Mouse (Mus musculus) liver, embryonic 11.5 days (tissue): Measurements from ENCODE around the gene Rbm34. TPM values are rescaled to one million over a fixed set of nuclear protein-coding genes. Genes with fewer than 3 reads are reported as not detected.

Source experiments
- ATAC-seq: fragments of 200-750 bp; cut with Nextera tagmentation; replicated peaks from 2 replicates; pipeline ENCODE4 v1.8.0; 2017; ENCODE audit warnings: moderate number of reproducible peaks, mild to moderate bottlenecking, moderate TSS enrichment, moderate library complexity; ENCODE audit not compliant: low FRiP score
- DNase-seq: peaks from one replicate; pipeline ENCODE4 v3.0.0-alpha.2; 2017; ENCODE audit warnings: low spot score
- H3K27ac ChIP-seq: fragments of 300-500 bp; sonication (generic); 2 replicates; pipeline ENCODE4 v1.5.1; 2014; ENCODE audit warnings: mild to moderate bottlenecking, low read depth, low read length, control low read depth
- H3K27me3 ChIP-seq: fragments of 300-500 bp; sonication (generic); replicated peaks from 2 replicates; pipeline ENCODE4 v1.6.1; 2014; ENCODE audit warnings: low read length, mixed read lengths; ENCODE audit not compliant: control insufficient read depth, insufficient read depth
- H3K36me3 ChIP-seq: fragments of 300-500 bp; sonication (generic); 2 replicates; pipeline ENCODE4 v1.6.1; 2014; ENCODE audit warnings: mild to moderate bottlenecking, low read length, moderate library complexity, mixed read lengths; ENCODE audit not compliant: control insufficient read depth, insufficient read depth
- H3K4me1 ChIP-seq: fragments of 300-500 bp; sonication (generic); replicated peaks from 2 replicates; pipeline ENCODE4 v1.6.1; 2014; ENCODE audit warnings: low read length, mixed read lengths; ENCODE audit not compliant: control insufficient read depth, insufficient read depth
- H3K4me2 ChIP-seq: fragments of 300-500 bp; sonication (generic); 2 replicates; pipeline ENCODE4 v1.6.1; 2014; ENCODE audit warnings: mild to moderate bottlenecking, control low read depth, moderate library complexity
- H3K4me3 ChIP-seq: fragments of 300-500 bp; sonication (generic); 2 replicates; pipeline ENCODE4 v1.5.1; 2014; ENCODE audit warnings: low read depth, low read length, control low read depth
- H3K9ac ChIP-seq: fragments of 300-500 bp; sonication (generic); 2 replicates; pipeline ENCODE4 v1.6.1; 2014; ENCODE audit warnings: low read depth, low read length, control low read depth
- H3K9me3 ChIP-seq: fragments of 300-500 bp; sonication (generic); 2 replicates; pipeline ENCODE4 v1.6.1; 2016; ENCODE audit warnings: low read length, inconsistent platforms, mixed read lengths; ENCODE audit not compliant: control insufficient read depth
- WGBS: fragments of 180-500 bp; shearing (Covaris S2); extraction: QIAGEN DNeasy Blood & Tissue Kit; methylation state at CpG from one replicate; pipeline ENCODE4 v1.1.7; 2014; 5-methylcytosine and 5-hydroxymethylcytosine counted together
- polyA plus RNA-seq: library from polyadenylated mRNA; unstranded; fragments of >200 nt; fragmentation: Nextera tagmentation; extraction: Ambion mirVana; gene quantifications from 2 replicates; pipeline ENCODE4 v1.2.1, GENCODE M21; 2014

Gene Rbm34
- polyA plus RNA-seq, 1 experiment from 2014 or later = 30.5 TPM

DNA sequence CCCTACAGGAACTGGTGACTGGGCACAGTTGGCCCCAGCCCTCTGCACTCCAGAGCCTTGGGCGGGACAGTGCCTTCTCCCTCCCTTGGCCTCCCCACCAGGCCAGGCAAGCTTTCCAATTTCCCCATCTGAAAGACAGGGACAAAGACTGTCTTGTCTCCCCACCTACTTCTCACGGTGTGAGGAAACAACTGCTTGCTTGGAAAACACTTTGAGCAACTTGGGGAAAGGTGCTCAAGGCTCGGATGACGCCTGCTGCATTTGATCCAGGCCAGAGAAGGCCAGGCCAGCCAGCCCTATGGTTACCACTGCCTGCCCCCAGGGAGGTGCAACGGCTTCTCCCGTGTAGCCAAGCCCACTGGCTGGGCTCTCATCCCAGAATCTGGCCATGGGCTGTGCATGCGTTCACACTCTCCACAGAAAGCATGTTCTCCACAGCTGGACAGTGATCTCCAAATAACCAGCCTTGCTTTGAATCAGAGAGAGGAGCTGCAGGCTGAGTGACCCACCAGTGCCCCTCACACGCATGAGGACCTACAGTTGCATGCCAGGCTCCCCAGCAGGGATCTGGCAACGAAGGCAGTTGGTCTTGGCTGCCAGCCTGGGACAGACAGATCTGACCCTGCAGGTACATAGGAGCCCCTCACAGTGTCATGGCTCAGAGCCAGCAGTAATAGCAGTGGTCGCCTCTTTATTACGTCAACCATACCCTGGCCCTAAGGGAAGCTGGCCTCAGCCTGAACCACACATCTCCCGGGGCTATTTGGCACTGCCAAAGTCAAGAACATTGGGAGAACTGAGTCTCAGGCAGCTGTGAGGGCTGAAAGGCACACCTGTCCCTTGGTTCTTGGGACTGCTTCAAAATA is 57.4 kb downstream of the Rbm34 start:
- no peak overlapping the region for H3K9ac ChIP-seq
- no peak for ATAC-seq
- H3K4me2 ChIP-seq = no peak overlapping the region
- no peaks in the 10 kb centered on the region for H3K9me3 ChIP-seq
- WGBS = 67% methylated on average over 12 of the region's 12 CpGs
- H3K4me1 ChIP-seq = peaks cover 8% of the 10 kb centered on the region; the same call in 1 of the 2 replicates
- H3K27ac ChIP-seq = no peak overlapping the region
- H3K27me3 ChIP-seq = no peaks in the 10 kb centered on the region
- DNase-seq = no peak
- no peak overlapping the region for H3K4me3 ChIP-seq
- H3K36me3 ChIP-seq = no peaks in the 10 kb centered on the region

DNA sequence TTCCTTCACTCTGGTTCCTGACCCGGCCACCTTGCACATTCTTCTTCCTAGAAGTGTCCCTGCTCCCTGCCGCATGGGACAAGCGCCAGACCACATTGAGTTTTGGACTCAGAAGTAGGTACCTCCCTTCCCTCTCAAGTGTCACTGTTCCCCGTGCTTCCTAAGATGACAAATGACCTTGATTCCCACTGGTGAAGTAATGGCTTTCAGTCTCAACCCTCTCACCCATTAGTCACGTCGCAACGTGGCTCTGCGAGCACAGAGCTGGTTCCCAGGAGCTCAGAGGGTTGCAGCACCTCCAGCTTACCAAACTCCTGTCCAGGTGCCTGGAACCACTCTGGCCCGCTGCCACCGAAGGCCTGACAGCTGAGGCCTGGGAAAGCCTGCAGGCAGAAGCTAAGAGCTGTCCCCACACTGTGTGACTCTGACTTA is 61.5 kb downstream of the Rbm34 start:
- 69% methylated on average over 10 of the region's 10 CpGs for WGBS
- DNase-seq = no peak

DNA sequence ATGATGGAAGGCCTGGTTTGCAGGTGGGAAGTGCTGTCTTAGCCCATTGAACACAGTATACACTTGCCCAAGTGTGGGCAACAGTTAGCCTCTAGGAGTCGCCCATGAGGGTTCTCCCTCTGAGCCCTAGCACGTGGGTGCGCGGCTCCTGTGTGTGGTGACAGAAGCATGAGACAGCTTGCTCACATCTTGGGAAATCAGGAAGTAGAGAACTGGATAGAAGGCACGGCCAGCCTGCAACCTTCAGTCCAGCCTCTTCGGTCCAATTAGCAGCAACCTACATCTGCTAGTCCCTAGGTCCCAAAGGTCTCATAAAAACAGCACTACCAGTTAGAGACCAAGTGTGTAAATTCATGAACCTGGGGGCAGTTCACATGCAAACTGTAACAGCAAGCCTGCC is 62.1 kb downstream of the Rbm34 start:
- DNase-seq (no peak), ATAC-seq (no peak)
- no peak overlapping the region for H3K9ac ChIP-seq
- peaks cover 6% of the 10 kb centered on the region for H3K4me1 ChIP-seq
- H3K4me2 ChIP-seq = no peak overlapping the region
- H3K27me3 ChIP-seq = no peaks in the 10 kb centered on the region
- H3K27ac ChIP-seq = no peak overlapping the region
- no peaks in the 10 kb centered on the region for H3K36me3 ChIP-seq
- H3K4me3 ChIP-seq = no peak overlapping the region
- WGBS = 55% methylated on average over 6 of the region's 6 CpGs
- no peaks in the 10 kb centered on the region for H3K9me3 ChIP-seq

More for the DNA sequence above, 61.5 kb downstream of the Rbm34 start:
- no peak overlapping the region for H3K4me2 ChIP-seq
- H3K9me3 ChIP-seq = no peaks in the 10 kb centered on the region
- no peaks in the 10 kb centered on the region for H3K27me3 ChIP-seq
- ATAC-seq = no peak
- no peak overlapping the region for H3K4me3 ChIP-seq
- no peak overlapping the region for H3K9ac ChIP-seq
- peaks cover 4% of the 10 kb centered on the region for H3K4me1 ChIP-seq
- no peaks in the 10 kb centered on the region for H3K36me3 ChIP-seq
- no peak overlapping the region for H3K27ac ChIP-seq

GRCm38 (mm10) chr8:126907968-126908367 is 62.9 kb downstream of the Rbm34 start:
- Histone ChIP-seq H3K4me3 (no peak overlapping the region), H3K27me3 (no peaks in the 10 kb centered on the region), H3K9ac (no peak overlapping the region), H3K4me1 (peaks cover 4% of the 10 kb centered on the region), H3K4me2 (no peak overlapping the region), H3K36me3 (no peaks in the 10 kb centered on the region), H3K27ac (no peak overlapping the region), H3K9me3 (no peaks in the 10 kb centered on the region)
- 74% methylated on average over 9 of the region's 9 CpGs for WGBS
- ATAC-seq (no peak), DNase-seq (no peak)

- no peak for ATAC-seq
- Histone ChIP-seq H3K9me3 (no peaks in the 10 kb centered on the region), H3K4me3 (no peak overlapping the region), H3K9ac (no peak overlapping the region), H3K4me2 (no peak overlapping the region), H3K27ac (no peak overlapping the region), H3K4me1 (peaks cover 4% of the 10 kb centered on the region), H3K36me3 (no peaks in the 10 kb centered on the region), H3K27me3 (no peaks in the 10 kb centered on the region)
- WGBS = 81% methylated on average over 3 of the region's 3 CpGs
- DNase-seq = no peak
Measured at GRCm38 (mm10) chr8:126907374-126907773, 63.5 kb downstream of the Rbm34 start.

DNA sequence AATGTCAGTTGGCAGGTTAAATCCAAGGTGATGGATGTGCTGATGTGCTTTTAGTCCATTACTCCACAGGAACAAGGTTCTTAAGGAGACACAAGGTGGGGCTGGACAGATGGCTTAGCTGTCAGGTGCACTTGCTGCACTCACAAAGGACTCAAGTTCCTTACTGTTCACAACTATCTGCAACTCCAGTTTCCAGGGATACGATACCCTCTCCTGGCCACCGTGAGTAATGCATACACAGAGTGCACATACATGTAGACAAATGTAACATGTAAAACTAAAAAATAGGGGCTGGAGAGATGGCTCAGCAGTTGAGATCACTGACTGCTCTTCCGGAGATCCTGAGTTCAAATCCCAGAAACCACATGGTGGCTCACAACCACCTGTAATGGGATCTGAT is 65.5 kb downstream of the Rbm34 start:
- Histone ChIP-seq H3K4me2 (no peak overlapping the region), H3K4me1 (peaks cover 4% of the 10 kb centered on the region), H3K9ac (no peak overlapping the region), H3K9me3 (no peaks in the 10 kb centered on the region), H3K36me3 (no peaks in the 10 kb centered on the region), H3K27ac (no peak overlapping the region), H3K27me3 (no peaks in the 10 kb centered on the region), H3K4me3 (no peak overlapping the region)
- WGBS = 82% methylated on average over 3 of the region's 3 CpGs
- DNase-seq = no peak
- no peak for ATAC-seq

DNA sequence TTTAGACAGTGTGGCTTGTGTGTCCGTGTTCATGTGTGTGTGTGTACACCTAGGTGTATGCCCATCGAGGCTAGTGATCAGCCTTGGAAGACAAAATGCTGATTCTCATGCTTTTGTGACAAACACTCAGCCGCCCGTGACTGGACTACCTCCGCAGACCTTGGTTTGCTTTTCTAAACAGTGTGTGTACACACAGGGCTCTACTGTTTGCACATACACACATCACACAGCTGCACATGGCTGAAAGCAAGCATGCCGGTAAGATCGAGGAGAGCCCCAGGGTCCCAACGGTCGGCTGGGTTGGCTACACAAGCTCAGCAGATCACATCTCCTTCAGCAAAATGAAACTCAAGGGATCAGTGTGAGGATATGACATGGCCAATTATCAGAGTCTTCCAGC is 66.9 kb downstream of the Rbm34 start:
- no peak for ATAC-seq
- H3K27ac ChIP-seq = no peak overlapping the region
- no peaks in the 10 kb centered on the region for H3K27me3 ChIP-seq
- H3K9ac ChIP-seq = no peak overlapping the region
- no peaks in the 10 kb centered on the region for H3K36me3 ChIP-seq
- DNase-seq = no peak
- H3K4me2 ChIP-seq = no peak overlapping the region
- peaks cover 4% of the 10 kb centered on the region for H3K4me1 ChIP-seq
- no peaks in the 10 kb centered on the region for H3K9me3 ChIP-seq
- no peak overlapping the region for H3K4me3 ChIP-seq
- WGBS = 80% methylated on average over 9 of the region's 9 CpGs

DNA sequence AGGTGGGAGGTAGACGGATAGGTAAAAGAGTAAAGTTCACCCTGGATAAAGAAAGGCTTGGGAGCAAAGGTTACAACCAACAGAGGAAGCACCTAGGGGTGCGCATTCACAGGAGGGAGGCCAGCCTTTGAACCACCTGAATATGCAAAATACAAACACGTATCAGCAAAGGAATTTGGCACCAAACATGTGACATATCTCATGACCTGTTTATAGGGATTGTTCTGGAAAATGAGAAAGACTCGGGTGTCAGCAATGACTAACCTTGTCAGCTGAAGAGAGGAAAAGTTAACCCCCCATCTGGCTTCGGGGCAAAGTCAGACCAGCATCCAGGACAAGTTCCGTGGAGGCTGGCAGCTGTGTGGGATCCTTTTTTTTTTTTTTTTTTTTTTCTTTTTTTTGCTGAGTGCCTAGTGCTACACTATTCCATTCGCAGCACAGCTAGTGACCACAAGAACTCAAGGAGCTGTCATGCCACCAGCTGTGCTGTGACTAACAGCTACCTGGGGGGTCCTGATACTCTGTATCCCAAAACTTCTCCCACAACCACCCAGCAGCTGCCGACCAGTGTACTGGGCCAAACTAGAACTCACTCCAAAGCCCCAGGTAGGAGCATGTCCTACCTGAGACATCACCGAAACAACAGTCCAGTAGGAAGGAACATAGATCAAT is 67.5 kb downstream of the Rbm34 start:
- 59% methylated on average over 9 of the region's 9 CpGs for WGBS
- Histone ChIP-seq H3K4me3 (no peak overlapping the region), H3K4me1 (peaks cover 4% of the 10 kb centered on the region), H3K36me3 (no peaks in the 10 kb centered on the region), H3K27me3 (no peaks in the 10 kb centered on the region), H3K27ac (no peak overlapping the region), H3K9me3 (no peaks in the 10 kb centered on the region), H3K9ac (no peak overlapping the region), H3K4me2 (no peak overlapping the region)
- DNase-seq (no peak), ATAC-seq (no peak)

DNA sequence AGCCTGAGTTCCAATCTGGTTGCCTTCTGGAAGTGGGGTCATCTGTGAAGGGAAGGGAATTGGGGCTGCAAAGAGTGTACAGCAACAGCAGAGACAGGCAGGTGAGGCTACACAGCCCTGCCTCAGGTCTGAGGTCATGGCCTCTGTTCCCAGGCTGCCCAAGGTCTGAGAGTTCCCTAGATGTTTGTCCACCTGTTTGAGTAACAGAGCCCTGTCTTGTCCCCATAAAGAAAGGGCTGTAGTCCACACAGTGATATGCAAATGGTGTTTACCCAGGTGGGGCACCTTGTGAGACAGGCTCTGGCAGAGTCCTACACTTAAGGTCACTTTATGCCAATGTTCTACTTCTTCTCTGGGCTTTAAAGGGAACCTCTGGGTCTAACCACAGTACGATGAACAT is 69.3 kb downstream of the Rbm34 start:
- Histone ChIP-seq H3K27me3 (no peaks in the 10 kb centered on the region), H3K4me2 (no peak overlapping the region), H3K4me1 (peaks cover 4% of the 10 kb centered on the region), H3K9me3 (no peaks in the 10 kb centered on the region), H3K27ac (no peak overlapping the region), H3K4me3 (no peak overlapping the region), H3K36me3 (no peaks in the 10 kb centered on the region), H3K9ac (no peak overlapping the region)
- no peak for ATAC-seq
- WGBS = 67% methylated on average over 1 of the region's 1 CpGs
- DNase-seq = no peak
